Mouse (Mus musculus) MEL (cell line): Measurements from ENCODE around the gene Gpcpd1.

ENCODE experiments used
- CTCF ChIP-seq, 3 experiments: IDR thresholded peaks in 2 of 3; conservative IDR thresholded peaks in 1 of 3; 2 replicates each; pipeline ENCODE4 v1.5.1; 2011 to 2012; ENCODE audit warnings: low read length in 3 of 3, low read depth in 2 of 3, mild to moderate bottlenecking in 2 of 3, improper control_type of control experiment in 1 of 3, inconsistent platforms in 1 of 3, mixed read lengths in 1 of 3, moderate library complexity in 1 of 3; ENCODE audit not compliant: control insufficient read depth in 1 of 3, insufficient read depth in 1 of 3, poor library complexity in 1 of 3, severe bottlenecking in 1 of 3
- E2F4 ChIP-seq: IDR thresholded peaks from 2 replicates; pipeline ENCODE4 v1.6.1; 2011; ENCODE audit warnings: low read depth, low read length, improper control_type of control experiment, borderline replicate concordance
- MEF2A ChIP-seq: IDR thresholded peaks from 2 replicates; pipeline ENCODE4 v1.6.1; 2014; ENCODE audit warnings: low read depth, mild to moderate bottlenecking, inconsistent platforms, low read length, improper control_type of control experiment; ENCODE audit not compliant: poor library complexity, insufficient replicate concordance, severe bottlenecking; ENCODE audit errors: extremely low read depth
- POLR2A ChIP-seq, 2 experiments: IDR thresholded peaks; 2 replicates each; pipeline ENCODE4 v1.6.1; 2011 to 2012; ENCODE audit warnings: low read length in 2 of 2, mild to moderate bottlenecking in 2 of 2, control low read depth in 1 of 2, improper control_type of control experiment in 1 of 2, low read depth in 1 of 2, moderate library complexity in 1 of 2; ENCODE audit not compliant: control insufficient read depth in 1 of 2, insufficient read depth in 1 of 2, poor library complexity in 1 of 2
- POLR2AphosphoS2 ChIP-seq: IDR thresholded peaks from 2 replicates; pipeline ENCODE4 v1.6.1; 2011; ENCODE audit warnings: low read length, improper control_type of control experiment
- USF2 ChIP-seq, 2 experiments: IDR thresholded peaks; 2 replicates each; pipeline ENCODE4 v1.6.1; 2011 to 2012; ENCODE audit warnings: improper control_type of control experiment in 2 of 2, low read length in 2 of 2, borderline replicate concordance in 1 of 2, inconsistent platforms in 1 of 2, low read depth in 1 of 2, mild to moderate bottlenecking in 1 of 2; ENCODE audit not compliant: insufficient read depth in 1 of 2

GRCm38 (mm10) chr2:132514353-132514752 lies 73.2 kb downstream of the Gpcpd1 start:
- TF ChIP-seq MEF2A (no peak), CTCF (IDR thresholded peaks at IDR 0.05 in 2 of 3, conservative IDR thresholded peaks at IDR 0.05 in 1 of 3; ENCODE audit: control insufficient read depth in 1 of 3, insufficient read depth in 1 of 3, low read depth in 2 of 3, low read length in 3 of 3, poor library complexity in 1 of 3, severe bottlenecking in 1 of 3) (no peak), E2F4 (no peak), USF2 (IDR thresholded peaks at IDR 0.05; ENCODE audit: borderline replicate concordance in 1 of 2, insufficient read depth in 1 of 2, low read depth in 1 of 2, low read length in 2 of 2) (no peak), POLR2AphosphoS2 (no peak), POLR2A (IDR thresholded peaks at IDR 0.05; ENCODE audit: control insufficient read depth in 1 of 2, insufficient read depth in 1 of 2, low read depth in 1 of 2, low read length in 2 of 2, poor library complexity in 1 of 2) (no peak)
